Mouse (Mus musculus): ENCODE measurements at regions not wholly inside any gene's neighbourhood (a gene's known extent, or its start where the extent isn't known, plus 50 kb on each side); places are given as distances from the start of the nearest gene placed in this dataset.

- no peak overlapping the region for H3K27ac ChIP-seq (ENCODE audit: low read depth, low read length)
- peaks cover 24% of the 10 kb centered on the region for H3K4me1 ChIP-seq (ENCODE audit: control insufficient read depth, insufficient read depth, low read length)
- no peak overlapping the region for H3K4me3 ChIP-seq (ENCODE audit: low read depth, low read length)
- DNase-seq (ENCODE audit: low spot score) (peak; percentile 65), ATAC-seq (peak; percentile 76; the same call in 1 of the 2 replicates)
- no peak overlapping the region for H3K9ac ChIP-seq (ENCODE audit: low read length)
- no peaks in the 10 kb centered on the region for H3K9me3 ChIP-seq (replicated peaks; ENCODE audit: control insufficient read depth, low read length)
- H3K36me3 ChIP-seq (ENCODE audit: control insufficient read depth, insufficient read depth, low read length) = no peaks in the 10 kb centered on the region
- H3K4me2 ChIP-seq (ENCODE audit: low read length) = no peak overlapping the region
- 17% methylated on average over 3 of the region's 3 CpGs for WGBS
- no peaks in the 10 kb centered on the region for H3K27me3 ChIP-seq (replicated peaks; ENCODE audit: control insufficient read depth, insufficient read depth, low read length)
These were observed 455.8 kb upstream of the Tle4 start for GRCm38 (mm10) chr19:15053582-15054141.

DNA sequence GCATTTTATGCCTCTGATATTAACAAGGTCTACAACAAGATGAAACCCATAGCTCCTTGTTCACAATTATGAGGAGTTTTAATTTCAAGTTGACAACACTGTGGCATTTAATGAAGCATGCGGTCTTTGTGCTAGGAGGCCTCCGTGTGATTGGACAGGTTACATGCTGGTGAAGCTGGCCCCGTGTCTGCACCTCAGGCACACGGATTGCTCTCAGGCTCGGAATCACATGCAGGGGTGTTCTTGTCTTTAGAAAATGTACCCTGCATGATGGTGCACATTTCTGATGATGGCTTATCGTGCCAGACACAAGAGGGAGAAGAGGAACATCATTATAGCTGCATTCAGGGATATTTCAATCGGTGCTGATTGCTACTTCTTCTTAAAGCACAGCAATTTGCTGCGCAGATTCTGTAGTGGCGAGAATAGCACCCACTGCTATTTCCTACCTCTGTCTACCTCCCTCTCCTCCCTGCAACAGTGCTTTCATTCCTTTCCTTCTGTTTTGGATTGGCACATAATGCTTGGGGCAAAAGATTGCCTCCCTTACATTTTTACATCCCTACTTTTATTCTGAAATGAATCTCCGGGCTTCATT is 454.9 kb upstream of the Tle4 start:
- Histone ChIP-seq H3K27ac (ENCODE audit: low read depth, low read length) (peak overlapping the region; percentile 35; the same call in 1 of the 2 replicates), H3K4me3 (ENCODE audit: low read depth, low read length) (no peak overlapping the region), H3K4me2 (ENCODE audit: low read length) (peak overlapping the region; percentile 30), H3K9me3 (replicated peaks; ENCODE audit: control insufficient read depth, low read length) (no peaks in the 10 kb centered on the region), H3K27me3 (replicated peaks; ENCODE audit: control insufficient read depth, insufficient read depth, low read length) (no peaks in the 10 kb centered on the region), H3K36me3 (ENCODE audit: control insufficient read depth, insufficient read depth, low read length) (no peaks in the 10 kb centered on the region), H3K9ac (ENCODE audit: low read length) (peak overlapping the region; percentile 38), H3K4me1 (ENCODE audit: control insufficient read depth, insufficient read depth, low read length) (peaks cover 24% of the 10 kb centered on the region)
- WGBS = 35% methylated on average over 10 of the region's 10 CpGs
- peak; percentile 51 for DNase-seq (ENCODE audit: low spot score)
- ATAC-seq = peak; percentile 65; the same call in 1 of the 2 replicates

GRCm38 (mm10) chr19:15047896-15048295 is 450.0 kb upstream of the Tle4 start:
- H3K4me1 ChIP-seq (ENCODE audit: control insufficient read depth, insufficient read depth, low read length) = peaks cover 6% of the 10 kb centered on the region
- H3K9ac ChIP-seq (ENCODE audit: low read length) = no peak overlapping the region
- no peaks in the 10 kb centered on the region for H3K27me3 ChIP-seq (replicated peaks; ENCODE audit: control insufficient read depth, insufficient read depth, low read length)
- WGBS = 69% methylated on average over 2 of the region's 2 CpGs
- DNase-seq (ENCODE audit: low spot score) = no peak
- H3K4me2 ChIP-seq (ENCODE audit: low read length) = no peak overlapping the region
- H3K27ac ChIP-seq (ENCODE audit: low read depth, low read length) = no peak overlapping the region
- no peaks in the 10 kb centered on the region for H3K9me3 ChIP-seq (replicated peaks; ENCODE audit: control insufficient read depth, low read length)
- ATAC-seq = no peak
- no peaks in the 10 kb centered on the region for H3K36me3 ChIP-seq (ENCODE audit: control insufficient read depth, insufficient read depth, low read length)
- no peak overlapping the region for H3K4me3 ChIP-seq (ENCODE audit: low read depth, low read length)

- Histone ChIP-seq H3K9ac (ENCODE audit: low read length) (no peak overlapping the region), H3K4me1 (ENCODE audit: control insufficient read depth, insufficient read depth, low read length) (peaks cover 1% of the 10 kb centered on the region; the same call in 1 of the 2 replicates), H3K27ac (ENCODE audit: low read depth, low read length) (no peak overlapping the region), H3K27me3 (replicated peaks; ENCODE audit: control insufficient read depth, insufficient read depth, low read length) (no peaks in the 10 kb centered on the region), H3K9me3 (replicated peaks; ENCODE audit: control insufficient read depth, low read length) (no peaks in the 10 kb centered on the region), H3K36me3 (ENCODE audit: control insufficient read depth, insufficient read depth, low read length) (no peaks in the 10 kb centered on the region), H3K4me3 (ENCODE audit: low read depth, low read length) (no peak overlapping the region), H3K4me2 (ENCODE audit: low read length) (no peak overlapping the region)
- DNase-seq (ENCODE audit: low spot score) (no peak), ATAC-seq (no peak)
- 75% methylated on average over 4 of the region's 4 CpGs for WGBS
These were observed 449.5 kb upstream of the Tle4 start for GRCm38 (mm10) chr19:15047306-15047868.

DNA sequence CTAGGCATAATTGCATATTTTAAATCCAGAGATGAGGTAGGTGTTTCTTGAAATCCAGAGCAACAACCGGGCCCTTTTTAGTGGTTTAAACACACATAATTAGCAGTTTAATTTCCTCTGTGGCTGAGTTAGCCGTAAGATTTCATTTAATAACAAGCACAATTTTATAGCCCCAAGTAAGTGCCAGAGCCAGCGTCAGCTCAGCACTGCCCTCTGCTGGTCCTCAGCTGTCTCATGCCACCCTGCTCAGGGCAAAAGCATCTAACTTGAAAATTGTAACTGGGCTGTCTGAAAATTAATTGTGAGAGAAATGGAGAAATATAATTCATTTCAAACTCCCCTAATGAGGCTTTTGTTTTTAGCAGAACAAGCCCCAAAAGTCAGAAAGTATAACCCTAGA is 437.7 kb upstream of the Tle4 start:
- peak; percentile 84 for DNase-seq (ENCODE audit: low spot score)
- Histone ChIP-seq H3K9me3 (replicated peaks; ENCODE audit: control insufficient read depth, low read length) (no peaks in the 10 kb centered on the region), H3K4me1 (ENCODE audit: control insufficient read depth, insufficient read depth, low read length) (no peaks in the 10 kb centered on the region; the same call in 1 of the 2 replicates), H3K4me3 (ENCODE audit: low read depth, low read length) (no peak overlapping the region), H3K27ac (ENCODE audit: low read depth, low read length) (no peak overlapping the region), H3K27me3 (replicated peaks; ENCODE audit: control insufficient read depth, insufficient read depth, low read length) (no peaks in the 10 kb centered on the region; the same call in 1 of the 2 replicates), H3K9ac (ENCODE audit: low read length) (no peak overlapping the region), H3K4me2 (ENCODE audit: low read length) (no peak overlapping the region), H3K36me3 (ENCODE audit: control insufficient read depth, insufficient read depth, low read length) (no peaks in the 10 kb centered on the region)
- 3% methylated on average over 3 of the region's 3 CpGs for WGBS
- peak; percentile 71; the same call in 1 of the 2 replicates for ATAC-seq

DNA sequence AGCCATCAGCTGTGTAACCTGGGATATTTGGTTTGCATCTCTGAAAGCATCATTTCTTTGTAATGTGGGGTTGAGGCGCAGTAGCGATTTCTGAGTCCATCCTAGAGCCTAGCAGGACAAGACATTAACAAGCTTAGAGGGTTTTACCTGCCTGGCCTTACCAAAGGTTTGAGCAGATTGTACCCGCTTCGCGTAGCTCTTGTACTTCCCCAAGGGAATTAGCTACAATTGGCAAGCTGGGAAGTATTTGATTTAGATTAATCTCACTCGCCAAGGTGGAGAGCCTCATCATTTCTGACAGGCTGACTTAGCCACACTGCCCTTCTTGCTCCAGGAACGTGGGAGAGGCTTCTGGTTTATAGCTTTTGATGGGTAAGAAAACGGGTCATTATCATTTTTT is 436.1 kb upstream of the Tle4 start:
- Histone ChIP-seq H3K9me3 (replicated peaks; ENCODE audit: control insufficient read depth, low read length) (no peaks in the 10 kb centered on the region), H3K36me3 (ENCODE audit: control insufficient read depth, insufficient read depth, low read length) (no peaks in the 10 kb centered on the region), H3K4me3 (ENCODE audit: low read depth, low read length) (no peak overlapping the region), H3K27me3 (replicated peaks; ENCODE audit: control insufficient read depth, insufficient read depth, low read length) (no peaks in the 10 kb centered on the region; the same call in 1 of the 2 replicates), H3K9ac (ENCODE audit: low read length) (no peak overlapping the region), H3K27ac (ENCODE audit: low read depth, low read length) (no peak overlapping the region), H3K4me1 (ENCODE audit: control insufficient read depth, insufficient read depth, low read length) (no peaks in the 10 kb centered on the region; the same call in 1 of the 2 replicates), H3K4me2 (ENCODE audit: low read length) (no peak overlapping the region)
- ATAC-seq (no peak), DNase-seq (ENCODE audit: low spot score) (no peak)
- WGBS = 62% methylated on average over 8 of the region's 8 CpGs

DNA sequence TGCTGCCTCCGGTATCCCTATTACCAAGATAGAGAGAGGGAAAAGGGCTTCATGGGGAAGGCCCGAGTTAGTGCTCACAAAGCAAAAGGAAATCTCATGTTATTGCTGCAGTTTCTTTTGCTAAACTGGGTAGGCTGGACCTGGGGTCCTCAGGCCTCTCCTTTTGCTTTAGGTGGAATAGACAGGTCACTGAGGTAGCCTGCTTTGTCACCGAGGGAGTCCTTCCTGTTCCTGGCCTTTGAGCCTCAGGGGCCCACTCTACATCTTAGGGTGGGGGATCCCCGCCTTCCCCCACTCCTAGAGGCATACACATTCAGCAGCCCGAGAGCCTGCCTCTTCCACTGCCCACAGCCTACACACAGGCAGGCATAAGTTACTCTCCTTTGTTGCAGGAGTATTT is 435.5 kb upstream of the Tle4 start:
- Histone ChIP-seq H3K27me3 (replicated peaks; ENCODE audit: control insufficient read depth, insufficient read depth, low read length) (no peaks in the 10 kb centered on the region; the same call in 1 of the 2 replicates), H3K27ac (ENCODE audit: low read depth, low read length) (no peak overlapping the region), H3K4me2 (ENCODE audit: low read length) (no peak overlapping the region), H3K4me1 (ENCODE audit: control insufficient read depth, insufficient read depth, low read length) (no peaks in the 10 kb centered on the region; the same call in 1 of the 2 replicates), H3K4me3 (ENCODE audit: low read depth, low read length) (no peak overlapping the region), H3K9ac (ENCODE audit: low read length) (no peak overlapping the region), H3K36me3 (ENCODE audit: control insufficient read depth, insufficient read depth, low read length) (no peaks in the 10 kb centered on the region), H3K9me3 (replicated peaks; ENCODE audit: control insufficient read depth, low read length) (no peaks in the 10 kb centered on the region)
- whole genome bisulfite sequencing = 66% methylated on average over 5 of the region's 5 CpGs
- DNase-seq (ENCODE audit: low spot score) = no peak
- ATAC-seq = no peak

DNA sequence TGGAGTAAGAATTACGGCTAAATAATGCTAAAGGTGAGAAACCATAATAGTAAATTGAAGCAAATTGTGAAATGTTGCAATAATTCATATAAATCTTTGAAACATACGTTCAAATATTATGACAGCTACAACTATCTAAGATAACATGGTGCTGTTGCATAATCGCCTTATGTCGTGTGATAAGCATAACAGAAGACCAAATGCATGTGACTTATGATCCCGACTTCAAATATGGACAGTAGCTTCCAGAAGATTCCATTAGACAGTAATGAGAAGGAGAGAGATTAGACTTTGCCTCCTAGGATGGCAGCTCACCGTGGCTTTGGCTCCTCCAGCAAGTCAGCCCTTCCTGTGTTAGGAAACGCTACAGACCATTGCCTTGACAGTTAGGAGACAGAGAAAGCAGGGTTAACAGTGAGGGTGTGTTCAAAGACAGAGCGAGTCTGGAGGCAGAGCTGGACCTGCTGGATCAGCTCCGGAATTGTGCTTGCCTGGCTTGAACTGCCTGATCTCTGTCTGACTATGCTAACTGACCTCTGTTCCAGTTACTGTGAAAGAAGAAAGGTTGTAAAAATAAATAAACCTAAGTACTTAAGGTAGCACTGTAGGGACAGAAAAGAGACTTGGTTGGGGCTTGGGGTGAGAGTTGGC is 434.6 kb upstream of the Tle4 start:
- DNase-seq (ENCODE audit: low spot score) = no peak
- no peaks in the 10 kb centered on the region; the same call in 1 of the 2 replicates for H3K27me3 ChIP-seq (replicated peaks; ENCODE audit: control insufficient read depth, insufficient read depth, low read length)

More for the DNA sequence above, 434.6 kb upstream of the Tle4 start:
- Histone ChIP-seq H3K4me3 (ENCODE audit: low read depth, low read length) (no peak overlapping the region), H3K36me3 (ENCODE audit: control insufficient read depth, insufficient read depth, low read length) (no peaks in the 10 kb centered on the region), H3K9me3 (replicated peaks; ENCODE audit: control insufficient read depth, low read length) (no peaks in the 10 kb centered on the region), H3K4me1 (ENCODE audit: control insufficient read depth, insufficient read depth, low read length) (no peaks in the 10 kb centered on the region; the same call in 1 of the 2 replicates), H3K4me2 (ENCODE audit: low read length) (no peak overlapping the region), H3K27ac (ENCODE audit: low read depth, low read length) (no peak overlapping the region), H3K9ac (ENCODE audit: low read length) (no peak overlapping the region)
- 82% methylated on average over 9 of the region's 9 CpGs for WGBS
- ATAC-seq = no peak
